Mouse (Mus musculus) adrenal gland, postnatal 36 days (tissue): ENCODE measurements at regions not wholly inside any gene's neighbourhood (a gene's known extent, or its start where the extent isn't known, plus 50 kb on each side); places are given as distances from the start of the nearest gene placed in this dataset.

ENCODE experiments used
- DNase-seq, 2 experiments: peaks; one replicate each; pipeline ENCODE4 v3.0.0; 2021; ENCODE audit warnings: mixed read lengths in 1 of 2

GRCm38 (mm10) chr14:90488301-90488700 is 2017.1 kb upstream of the Pcdh20 start:
- DNase-seq: no peak

GRCm38 (mm10) chr14:90447971-90448370 is 1976.8 kb upstream of the Pcdh20 start:
- no peak for DNase-seq

- peak; percentile 47 to 67 for DNase-seq
Observed at GRCm38 (mm10) chr14:90432874-90433543, 1961.8 kb upstream of the Pcdh20 start.

- no peak for DNase-seq
Observed at GRCm38 (mm10) chr14:90412707-90413106, 1941.5 kb upstream of the Pcdh20 start.

- DNase-seq: no peak
Observed at GRCm38 (mm10) chr14:90406350-90406749, 1935.2 kb upstream of the Pcdh20 start.

GRCm38 (mm10) chr14:90405476-90405875 is 1934.3 kb upstream of the Pcdh20 start:
- DNase-seq: no peak

GRCm38 (mm10) chr14:90367256-90367936 is 1896.2 kb upstream of the Pcdh20 start:
- peak in 1 of 2 experiments; percentile 13 for DNase-seq

- DNase-seq: no peak
Observed at GRCm38 (mm10) chr14:90334541-90334940, 1863.3 kb upstream of the Pcdh20 start.

GRCm38 (mm10) chr14:90295456-90295855 is 1824.3 kb upstream of the Pcdh20 start:
- peak in 1 of 2 experiments; percentile 1 for DNase-seq

- no peak for DNase-seq
Observed at GRCm38 (mm10) chr14:90246042-90246441, 1774.8 kb upstream of the Pcdh20 start.

- DNase-seq: no peak
Observed at GRCm38 (mm10) chr14:90232661-90233060, 1761.5 kb upstream of the Pcdh20 start.

GRCm38 (mm10) chr14:90200294-90200693 is 1729.1 kb upstream of the Pcdh20 start:
- DNase-seq: no peak

- no peak for DNase-seq
Observed at GRCm38 (mm10) chr14:90197791-90198190, 1726.6 kb upstream of the Pcdh20 start.

GRCm38 (mm10) chr14:90172729-90173128 is 1701.5 kb upstream of the Pcdh20 start:
- DNase-seq: no peak
